Mouse (Mus musculus): ENCODE results near the gene Plpp7. TPM values are rescaled to one million over a fixed set of nuclear protein-coding genes. Genes with fewer than 3 reads are reported as not detected.

Gene Plpp7
- polyA plus RNA-seq, 1 experiment from 2014 or later: 5.5 TPM

DNA sequence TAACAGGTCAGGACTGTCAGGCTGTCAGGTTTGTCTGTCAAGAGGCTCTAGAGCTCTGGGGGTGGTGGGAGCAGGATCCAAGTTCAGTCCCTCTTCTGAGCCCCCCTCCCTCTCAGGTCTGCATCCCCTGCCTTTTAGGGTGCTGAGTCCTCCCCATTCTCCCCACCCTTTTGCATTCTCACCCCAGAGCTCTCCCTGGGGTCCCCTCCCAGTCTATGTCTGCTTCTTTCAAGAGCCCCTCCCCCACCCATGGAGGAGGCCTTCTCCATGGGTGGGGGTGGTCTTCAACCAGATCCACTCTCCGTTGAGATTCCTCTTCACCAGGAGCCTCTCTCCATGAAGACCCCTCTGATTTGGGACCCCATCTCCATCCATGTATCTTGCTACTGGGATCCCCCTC, 54.8 kb downstream of the Plpp7 start:
- 18% methylated on average over 1 of the region's 1 CpGs for WGBS
- H3K9ac ChIP-seq (ENCODE audit: low read depth, low read length): peak overlapping the region; percentile 99; the same call in 1 of the 2 replicates
- H3K27me3 ChIP-seq (ENCODE audit: control insufficient read depth, insufficient read depth, low read length): no peaks in the 10 kb centered on the region
- peaks cover 9% of the 10 kb centered on the region for H3K4me1 ChIP-seq (replicated peaks; ENCODE audit: control insufficient read depth, insufficient read depth, low read length)
- H3K4me3 ChIP-seq (ENCODE audit: low read depth, low read length): peak overlapping the region; percentile 97
- ATAC-seq (ENCODE audit: low FRiP score) (0 out of 2 replicates have a peak, but pooled peaks have one; percentile 21), DNase-seq (ENCODE audit: low spot score) (no peak)
- H3K27ac ChIP-seq (ENCODE audit: low read depth, low read length): peak overlapping the region; percentile 99
- peak overlapping the region; percentile 49 for H3K4me2 ChIP-seq (replicated peaks; ENCODE audit: low read depth, low read length)
- no peaks in the 10 kb centered on the region for H3K9me3 ChIP-seq (ENCODE audit: control insufficient read depth, low read length)
- H3K36me3 ChIP-seq (ENCODE audit: control insufficient read depth, insufficient read depth, low read length): no peaks in the 10 kb centered on the region

DNA sequence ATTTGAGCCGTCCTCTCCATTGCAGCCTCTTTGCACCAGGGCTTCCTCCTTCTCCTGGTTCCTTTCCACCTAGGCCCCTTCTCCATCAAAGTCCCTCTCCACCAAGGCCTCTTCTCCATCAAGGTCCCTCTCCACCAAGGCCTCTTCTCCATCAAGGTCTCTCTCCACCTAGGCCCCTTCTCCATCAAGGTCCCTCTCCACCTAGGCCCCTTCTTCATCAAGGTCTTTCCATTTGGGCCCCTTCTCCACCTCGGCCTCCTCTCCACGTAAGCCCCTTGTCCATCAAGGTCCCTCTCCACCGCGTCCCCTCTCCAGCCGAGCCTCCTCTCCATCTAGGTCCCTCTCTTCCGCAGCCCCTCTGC, 55.2 kb downstream of the Plpp7 start:
- H3K4me3 ChIP-seq (ENCODE audit: low read depth, low read length): peak overlapping the region; percentile 97
- peak overlapping the region; percentile 99 for H3K9ac ChIP-seq (ENCODE audit: low read depth, low read length)
- ATAC-seq (ENCODE audit: low FRiP score) (peak; percentile 77; the same call in 1 of the 2 replicates), DNase-seq (ENCODE audit: low spot score) (no peak)
- H3K4me2 ChIP-seq (replicated peaks; ENCODE audit: low read depth, low read length): peak overlapping the region; percentile 49
- peaks cover 11% of the 10 kb centered on the region for H3K4me1 ChIP-seq (replicated peaks; ENCODE audit: control insufficient read depth, insufficient read depth, low read length)
- no peaks in the 10 kb centered on the region for H3K36me3 ChIP-seq (ENCODE audit: control insufficient read depth, insufficient read depth, low read length)
- WGBS: 3% methylated on average over 7 of the region's 7 CpGs
- H3K9me3 ChIP-seq (ENCODE audit: control insufficient read depth, low read length): no peaks in the 10 kb centered on the region
- no peaks in the 10 kb centered on the region for H3K27me3 ChIP-seq (ENCODE audit: control insufficient read depth, insufficient read depth, low read length)
- H3K27ac ChIP-seq (ENCODE audit: low read depth, low read length): peak overlapping the region; percentile 99

- Histone ChIP-seq H3K9ac (ENCODE audit: low read depth, low read length) (peak within 1 kb of the TSS; percentile 99), H3K36me3 (ENCODE audit: control insufficient read depth, insufficient read depth, low read length) (no peaks in the 10 kb centered on the region), H3K27me3 (ENCODE audit: control insufficient read depth, insufficient read depth, low read length) (no peaks in the 10 kb centered on the region), H3K4me2 (replicated peaks; ENCODE audit: low read depth, low read length) (peak within 1 kb of the TSS; percentile 76), H3K27ac (ENCODE audit: low read depth, low read length) (peak within 1 kb of the TSS; percentile 99), H3K9me3 (ENCODE audit: control insufficient read depth, low read length) (no peaks in the 10 kb centered on the region), H3K4me1 (replicated peaks; ENCODE audit: control insufficient read depth, insufficient read depth, low read length) (peaks cover 14% of the 10 kb centered on the region), H3K4me3 (ENCODE audit: low read depth, low read length) (peak within 1 kb of the TSS; percentile 97)
- DNase-seq (ENCODE audit: low spot score) (peak; percentile 81), ATAC-seq (ENCODE audit: low FRiP score) (peak; percentile 68)
- under 1% methylated on average over 57 of the region's 117 CpGs for WGBS
These were observed 55.8 kb downstream of the Plpp7 start, which contains the start of gene Prrc2b for GRCm38 (mm10) chr2:32150924-32151659. TSS of gene Prrc2b (plus strand) at chr2:32151082.

DNA sequence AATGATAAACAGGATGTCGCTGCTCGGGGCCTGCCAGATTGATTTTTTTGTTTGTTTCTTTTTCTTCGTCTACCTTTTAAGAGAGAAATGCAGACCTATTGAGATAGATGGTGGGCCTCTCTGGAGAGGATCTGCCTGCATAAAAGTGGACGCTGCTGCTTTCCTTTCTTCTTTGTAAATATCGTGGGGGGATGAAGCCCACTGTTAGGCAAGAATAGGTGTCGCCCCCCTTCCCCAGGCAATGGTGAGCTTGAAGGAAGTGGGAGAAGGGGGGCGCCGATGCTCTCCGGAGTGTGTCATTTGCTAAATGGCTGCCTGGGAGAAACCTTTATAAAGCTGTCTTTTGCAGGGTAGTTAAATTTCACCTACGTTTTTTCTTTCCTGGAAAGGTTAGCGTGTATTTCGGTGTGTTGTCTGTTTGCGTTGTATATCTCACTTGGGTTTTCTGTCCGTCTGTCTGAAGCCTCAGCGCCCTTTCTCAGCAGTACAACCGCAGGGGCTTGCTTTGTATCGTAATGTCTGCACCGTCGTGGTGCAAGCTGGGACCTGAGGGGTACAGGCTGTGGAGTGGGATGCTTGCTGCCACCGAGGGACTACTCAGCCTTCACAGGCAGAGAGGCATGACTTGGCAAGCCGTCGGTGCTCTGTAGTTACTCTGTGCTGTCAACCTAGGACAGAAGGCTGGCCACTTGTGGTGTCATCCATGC, 56.5 kb downstream of the Plpp7 start:
- peak; percentile 42; the same call in 1 of the 2 replicates for ATAC-seq (ENCODE audit: low FRiP score)
- under 1% methylated on average over 22 of the region's 22 CpGs for WGBS

DNA sequence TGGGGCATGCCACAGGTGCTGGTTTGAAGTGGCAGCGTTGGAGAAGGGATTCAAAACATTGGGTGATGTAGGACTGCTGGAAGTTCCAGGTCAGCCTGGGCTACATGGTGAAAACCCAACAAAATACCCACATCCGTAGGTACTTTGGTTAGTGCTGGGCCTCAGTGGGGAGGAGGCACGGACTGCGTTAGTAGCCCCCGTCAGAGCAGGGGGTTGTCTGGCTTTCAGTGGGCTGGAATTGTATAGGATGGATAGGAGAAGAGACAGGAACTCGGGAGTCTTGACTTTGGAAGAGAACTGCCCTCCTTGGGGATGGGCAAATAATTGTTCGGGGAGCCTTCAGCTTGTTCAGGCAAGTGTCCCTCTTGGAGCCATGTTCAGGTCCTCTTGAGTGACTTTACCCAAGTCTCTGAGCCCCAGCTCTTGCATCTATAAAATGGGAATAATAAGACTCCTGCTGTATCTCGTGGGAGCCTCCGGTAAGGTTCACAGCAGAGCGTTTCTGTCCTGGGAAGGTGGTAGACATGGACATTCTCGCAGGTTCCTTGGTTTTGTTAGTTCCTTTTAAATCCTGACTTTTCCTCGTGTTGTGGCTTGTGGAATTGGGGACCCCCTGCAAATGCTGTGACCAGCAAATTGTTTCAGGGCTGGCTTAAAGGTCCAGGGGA, 57.2 kb downstream of the Plpp7 start:
- Histone ChIP-seq H3K4me3 (ENCODE audit: low read depth, low read length) (peak overlapping the region; percentile 97), H3K27me3 (ENCODE audit: control insufficient read depth, insufficient read depth, low read length) (no peaks in the 10 kb centered on the region), H3K9me3 (ENCODE audit: control insufficient read depth, low read length) (no peaks in the 10 kb centered on the region), H3K9ac (ENCODE audit: low read depth, low read length) (peak overlapping the region; percentile 99), H3K4me1 (replicated peaks; ENCODE audit: control insufficient read depth, insufficient read depth, low read length) (peaks cover 27% of the 10 kb centered on the region), H3K27ac (ENCODE audit: low read depth, low read length) (peak overlapping the region; percentile 99), H3K36me3 (ENCODE audit: control insufficient read depth, insufficient read depth, low read length) (no peaks in the 10 kb centered on the region), H3K4me2 (replicated peaks; ENCODE audit: low read depth, low read length) (peak overlapping the region; percentile 76)
- no peak for ATAC-seq (ENCODE audit: low FRiP score)
- DNase-seq (ENCODE audit: low spot score): no peak
- WGBS: 23% methylated on average over 12 of the region's 12 CpGs

More for the DNA sequence above, 56.5 kb downstream of the Plpp7 start:
- peak overlapping the region; percentile 99 for H3K27ac ChIP-seq (ENCODE audit: low read depth, low read length)
- peak overlapping the region; percentile 97 for H3K4me3 ChIP-seq (ENCODE audit: low read depth, low read length)
- DNase-seq (ENCODE audit: low spot score): peak; percentile 65
- peak overlapping the region; percentile 99 for H3K9ac ChIP-seq (ENCODE audit: low read depth, low read length)
- no peaks in the 10 kb centered on the region for H3K36me3 ChIP-seq (ENCODE audit: control insufficient read depth, insufficient read depth, low read length)
- H3K4me1 ChIP-seq (replicated peaks; ENCODE audit: control insufficient read depth, insufficient read depth, low read length): peaks cover 21% of the 10 kb centered on the region
- no peaks in the 10 kb centered on the region for H3K9me3 ChIP-seq (ENCODE audit: control insufficient read depth, low read length)
- no peaks in the 10 kb centered on the region for H3K27me3 ChIP-seq (ENCODE audit: control insufficient read depth, insufficient read depth, low read length)
- H3K4me2 ChIP-seq (replicated peaks; ENCODE audit: low read depth, low read length): peak overlapping the region; percentile 76

GRCm38 (mm10) chr2:32153041-32153790, 57.9 kb downstream of the Plpp7 start:
- H3K4me2 ChIP-seq (replicated peaks; ENCODE audit: low read depth, low read length): peak overlapping the region; percentile 76
- H3K4me1 ChIP-seq (replicated peaks; ENCODE audit: control insufficient read depth, insufficient read depth, low read length): peaks cover 29% of the 10 kb centered on the region
- peak overlapping the region; percentile 97 for H3K4me3 ChIP-seq (ENCODE audit: low read depth, low read length)
- ATAC-seq (ENCODE audit: low FRiP score) (no peak), DNase-seq (ENCODE audit: low spot score) (peak; percentile 51)
- H3K9me3 ChIP-seq (ENCODE audit: control insufficient read depth, low read length): no peaks in the 10 kb centered on the region
- H3K27ac ChIP-seq (ENCODE audit: low read depth, low read length): peak overlapping the region; percentile 67
- H3K36me3 ChIP-seq (ENCODE audit: control insufficient read depth, insufficient read depth, low read length): no peaks in the 10 kb centered on the region
- 5% methylated on average over 13 of the region's 13 CpGs for WGBS
- H3K9ac ChIP-seq (ENCODE audit: low read depth, low read length): peak overlapping the region; percentile 99
- H3K27me3 ChIP-seq (ENCODE audit: control insufficient read depth, insufficient read depth, low read length): no peaks in the 10 kb centered on the region

- WGBS: 24% methylated on average over 4 of the region's 4 CpGs
- H3K27me3 ChIP-seq (ENCODE audit: control insufficient read depth, insufficient read depth, low read length): no peaks in the 10 kb centered on the region
- H3K27ac ChIP-seq (ENCODE audit: low read depth, low read length): peak overlapping the region; percentile 67
- H3K36me3 ChIP-seq (ENCODE audit: control insufficient read depth, insufficient read depth, low read length): no peaks in the 10 kb centered on the region
- peak overlapping the region; percentile 97 for H3K4me3 ChIP-seq (ENCODE audit: low read depth, low read length)
- H3K4me1 ChIP-seq (replicated peaks; ENCODE audit: control insufficient read depth, insufficient read depth, low read length): peaks cover 32% of the 10 kb centered on the region
- DNase-seq (ENCODE audit: low spot score) (no peak), ATAC-seq (ENCODE audit: low FRiP score) (no peak)
- no peaks in the 10 kb centered on the region for H3K9me3 ChIP-seq (ENCODE audit: control insufficient read depth, low read length)
- H3K4me2 ChIP-seq (replicated peaks; ENCODE audit: low read depth, low read length): peak overlapping the region; percentile 76
- H3K9ac ChIP-seq (ENCODE audit: low read depth, low read length): peak overlapping the region; percentile 99; the same call in 1 of the 2 replicates
These were observed 58.4 kb downstream of the Plpp7 start for GRCm38 (mm10) chr2:32153791-32154119.

GRCm38 (mm10) chr2:32154334-32154997, 59.1 kb downstream of the Plpp7 start:
- peak overlapping the region; percentile 7; the same call in 1 of the 2 replicates for H3K4me3 ChIP-seq (ENCODE audit: low read depth, low read length)
- peak overlapping the region; percentile 28; the same call in 1 of the 2 replicates for H3K9ac ChIP-seq (ENCODE audit: low read depth, low read length)
- WGBS: 24% methylated on average over 9 of the region's 9 CpGs
- H3K36me3 ChIP-seq (ENCODE audit: control insufficient read depth, insufficient read depth, low read length): no peaks in the 10 kb centered on the region
- H3K9me3 ChIP-seq (ENCODE audit: control insufficient read depth, low read length): no peaks in the 10 kb centered on the region
- ATAC-seq (ENCODE audit: low FRiP score) (no peak), DNase-seq (ENCODE audit: low spot score) (no peak)
- H3K4me1 ChIP-seq (replicated peaks; ENCODE audit: control insufficient read depth, insufficient read depth, low read length): peaks cover 33% of the 10 kb centered on the region
- no peak overlapping the region for H3K27ac ChIP-seq (ENCODE audit: low read depth, low read length)
- H3K4me2 ChIP-seq (replicated peaks; ENCODE audit: low read depth, low read length): peak overlapping the region; percentile 76
- no peaks in the 10 kb centered on the region for H3K27me3 ChIP-seq (ENCODE audit: control insufficient read depth, insufficient read depth, low read length)
